Mouse (Mus musculus) brain, embryonic 14.5 days (tissue): Measurements from ENCODE around the gene Ccl3.

ENCODE experiments used
- CTCF ChIP-seq: fragments of 200-500 bp; IDR thresholded peaks from 2 replicates; pipeline ENCODE4 v1.5.1; 2012; ENCODE audit warnings: inconsistent platforms, mild to moderate bottlenecking, moderate library complexity, borderline replicate concordance; ENCODE audit not compliant: insufficient read depth, insufficient read length; ENCODE audit errors: extremely low read depth
- POLR2A ChIP-seq: fragments of 200-500 bp; IDR thresholded peaks from 2 replicates; pipeline ENCODE4 v1.6.1; 2012; ENCODE audit warnings: mild to moderate bottlenecking, inconsistent platforms, borderline replicate concordance; ENCODE audit not compliant: poor library complexity, insufficient read depth, insufficient read length, severe bottlenecking; ENCODE audit errors: extremely low read depth

DNA sequence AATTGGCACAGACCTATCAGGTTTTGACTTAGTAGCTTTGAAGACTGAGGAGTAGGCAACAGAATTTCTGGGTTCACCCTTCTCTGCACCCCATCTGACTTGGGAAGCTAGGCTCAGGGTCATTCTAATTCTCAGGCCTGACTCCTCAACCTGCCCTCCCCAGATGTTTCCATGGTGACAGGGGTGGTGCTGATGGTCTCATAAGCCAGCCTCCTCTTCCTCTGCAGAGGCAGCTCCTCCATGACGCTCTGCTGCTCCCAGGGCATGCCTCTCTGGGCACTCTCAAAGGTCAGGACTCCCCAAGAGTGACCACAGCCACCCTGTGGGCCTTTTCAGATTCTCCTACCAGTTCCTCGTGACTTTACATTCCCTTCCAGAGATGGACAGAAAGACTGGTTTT, 10.2 kb downstream of the Ccl3 start:
- no peak for TF ChIP-seq CTCF
- TF ChIP-seq POLR2A: no peak
